Mouse (Mus musculus) kidney, embryonic 15.5 days (tissue): ENCODE measurements around the gene Cdca7l. TPM values are rescaled to one million over a fixed set of nuclear protein-coding genes. Genes with fewer than 3 reads are reported as not detected.
A peak's percentile ranks its signal among the peaks of the same experiment; 100 is the strongest.

Source experiments
- ATAC-seq: fragments of 200-750 bp; cut with Nextera tagmentation; replicated peaks from 2 replicates; pipeline ENCODE4 v1.8.0; 2017; ENCODE audit warnings: moderate TSS enrichment; ENCODE audit not compliant: low FRiP score
- H3K27ac ChIP-seq: fragments of 300-500 bp; sonication (generic); 2 replicates; pipeline ENCODE4 v1.5.1; 2015; ENCODE audit warnings: mild to moderate bottlenecking, inconsistent platforms
- H3K27me3 ChIP-seq: fragments of 300-500 bp; sonication (generic); 2 replicates; pipeline ENCODE4 v1.6.1; 2015; ENCODE audit warnings: inconsistent platforms
- H3K36me3 ChIP-seq: fragments of 300-500 bp; sonication (generic); 2 replicates; pipeline ENCODE4 v1.6.1; 2015; ENCODE audit warnings: inconsistent platforms
- H3K4me1 ChIP-seq: fragments of 300-500 bp; sonication (generic); 2 replicates; pipeline ENCODE4 v1.6.1; 2015; ENCODE audit warnings: inconsistent platforms
- H3K4me2 ChIP-seq: fragments of 300-500 bp; sonication (generic); 2 replicates; pipeline ENCODE4 v1.6.1; 2015; ENCODE audit warnings: moderate library complexity, mild to moderate bottlenecking, inconsistent platforms
- H3K4me3 ChIP-seq: fragments of 300-500 bp; sonication (generic); replicated peaks from 2 replicates; pipeline ENCODE4 v1.5.1; 2015; ENCODE audit warnings: mild to moderate bottlenecking, inconsistent platforms
- H3K9ac ChIP-seq: fragments of 300-500 bp; sonication (generic); 2 replicates; pipeline ENCODE4 v1.6.1; 2015; ENCODE audit warnings: mild to moderate bottlenecking, inconsistent platforms
- H3K9me3 ChIP-seq: fragments of 300-500 bp; sonication (generic); replicated peaks from 2 replicates; pipeline ENCODE4 v1.6.1; 2016; ENCODE audit warnings: inconsistent platforms
- WGBS: fragments of 180-500 bp; shearing (Covaris S2); methylation state at CpG from one replicate; pipeline ENCODE4 v1.1.7; 2015; ENCODE audit warnings: mixed read lengths; 5-methylcytosine and 5-hydroxymethylcytosine counted together
- polyA plus RNA-seq: library from polyadenylated mRNA; unstranded; fragments of >200 nt; fragmentation: Nextera tagmentation; extraction: Ambion mirVana; gene quantifications from 2 replicates; pipeline ENCODE4 v1.2.1, GENCODE M21; 2015

The Cdca7l gene
- polyA plus RNA-seq, 1 experiment from 2014 or later: 56.0 TPM

GRCm38 (mm10) chr12:117820138-117820858 is 16.2 kb downstream of the Cdca7l start:
- WGBS: 52% methylated on average over 4 of the region's 4 CpGs
- ATAC-seq: peak; percentile 78; the same call in 1 of the 2 replicates

GRCm38 (mm10) chr12:117820859-117821221 is 16.8 kb downstream of the Cdca7l start:
- Histone ChIP-seq H3K4me1 (no peaks in the 10 kb centered on the region), H3K9me3 (no peaks in the 10 kb centered on the region), H3K9ac (no peak overlapping the region), H3K36me3 (no peaks in the 10 kb centered on the region), H3K27me3 (no peaks in the 10 kb centered on the region), H3K27ac (no peak overlapping the region), H3K4me2 (no peak overlapping the region), H3K4me3 (no peak overlapping the region)
- ATAC-seq: 0 out of 2 replicates have a peak, but pooled peaks have one; percentile 29

More at GRCm38 (mm10) chr12:117820138-117820858, 16.2 kb downstream of the Cdca7l start:
- Histone ChIP-seq H3K36me3 (no peaks in the 10 kb centered on the region), H3K27me3 (no peaks in the 10 kb centered on the region), H3K27ac (no peak overlapping the region), H3K4me3 (no peak overlapping the region), H3K4me2 (no peak overlapping the region), H3K4me1 (no peaks in the 10 kb centered on the region), H3K9ac (no peak overlapping the region), H3K9me3 (no peaks in the 10 kb centered on the region)

- 56% methylated on average over 1 of the region's 1 CpGs for WGBS
- ATAC-seq: no peak
Observed at GRCm38 (mm10) chr12:117821394-117821793, 17.3 kb downstream of the Cdca7l start.

GRCm38 (mm10) chr12:117828350-117828749 is 24.3 kb downstream of the Cdca7l start:
- Histone ChIP-seq H3K9ac (no peak overlapping the region), H3K4me3 (no peak overlapping the region), H3K36me3 (no peaks in the 10 kb centered on the region), H3K27me3 (no peaks in the 10 kb centered on the region), H3K4me2 (no peak overlapping the region), H3K9me3 (no peaks in the 10 kb centered on the region), H3K4me1 (no peaks in the 10 kb centered on the region), H3K27ac (no peak overlapping the region)
- no peak for ATAC-seq
- 55% methylated on average over 3 of the region's 3 CpGs for WGBS

More at GRCm38 (mm10) chr12:117821394-117821793, 17.3 kb downstream of the Cdca7l start:
- Histone ChIP-seq H3K4me2 (no peak overlapping the region), H3K4me1 (no peaks in the 10 kb centered on the region), H3K9ac (no peak overlapping the region), H3K27me3 (no peaks in the 10 kb centered on the region), H3K36me3 (no peaks in the 10 kb centered on the region), H3K4me3 (no peak overlapping the region), H3K27ac (no peak overlapping the region), H3K9me3 (no peaks in the 10 kb centered on the region)

- Histone ChIP-seq H3K27ac (no peak overlapping the region), H3K36me3 (no peaks in the 10 kb centered on the region), H3K4me2 (no peak overlapping the region), H3K27me3 (no peaks in the 10 kb centered on the region; the same call in 1 of the 2 replicates), H3K9me3 (no peaks in the 10 kb centered on the region), H3K4me1 (no peaks in the 10 kb centered on the region), H3K4me3 (no peak overlapping the region), H3K9ac (no peak overlapping the region)
- ATAC-seq: no peak
- 49% methylated on average over 8 of the region's 8 CpGs for WGBS
Observed at GRCm38 (mm10) chr12:117831351-117831961, 27.4 kb downstream of the Cdca7l start.

- H3K36me3 ChIP-seq: no peaks in the 10 kb centered on the region
- ATAC-seq: peak; percentile 57; the same call in 1 of the 2 replicates
Observed at GRCm38 (mm10) chr12:117832190-117832589, 28.1 kb downstream of the Cdca7l start.

GRCm38 (mm10) chr12:117834652-117835051 is 30.6 kb downstream of the Cdca7l start:
- ATAC-seq: no peak

More at GRCm38 (mm10) chr12:117832190-117832589, 28.1 kb downstream of the Cdca7l start:
- Histone ChIP-seq H3K9ac (no peak overlapping the region), H3K27me3 (no peaks in the 10 kb centered on the region; the same call in 1 of the 2 replicates), H3K9me3 (no peaks in the 10 kb centered on the region), H3K4me2 (no peak overlapping the region), H3K4me3 (no peak overlapping the region), H3K27ac (no peak overlapping the region), H3K4me1 (no peaks in the 10 kb centered on the region)
- WGBS: 25% methylated on average over 5 of the region's 5 CpGs

GRCm38 (mm10) chr12:117835371-117835770 is 31.3 kb downstream of the Cdca7l start:
- no peaks in the 10 kb centered on the region for H3K36me3 ChIP-seq
- H3K4me1 ChIP-seq: no peaks in the 10 kb centered on the region
- no peak overlapping the region for H3K27ac ChIP-seq
- no peaks in the 10 kb centered on the region; the same call in 1 of the 2 replicates for H3K27me3 ChIP-seq
- ATAC-seq: no peak
- no peak overlapping the region for H3K4me3 ChIP-seq
- no peak overlapping the region for H3K9ac ChIP-seq
- WGBS: 44% methylated on average over 10 of the region's 10 CpGs
- H3K9me3 ChIP-seq: no peaks in the 10 kb centered on the region
- H3K4me2 ChIP-seq: no peak overlapping the region

More at GRCm38 (mm10) chr12:117834652-117835051, 30.6 kb downstream of the Cdca7l start:
- no peaks in the 10 kb centered on the region; the same call in 1 of the 2 replicates for H3K27me3 ChIP-seq
- H3K9ac ChIP-seq: no peak overlapping the region
- no peaks in the 10 kb centered on the region for H3K4me1 ChIP-seq
- 74% methylated on average over 2 of the region's 2 CpGs for WGBS
- no peaks in the 10 kb centered on the region for H3K36me3 ChIP-seq
- no peak overlapping the region for H3K27ac ChIP-seq
- no peak overlapping the region for H3K4me3 ChIP-seq
- no peaks in the 10 kb centered on the region for H3K9me3 ChIP-seq
- H3K4me2 ChIP-seq: no peak overlapping the region

GRCm38 (mm10) chr12:117837376-117837775 is 33.3 kb downstream of the Cdca7l start:
- 84% methylated on average over 4 of the region's 4 CpGs for WGBS
- ATAC-seq: no peak
- H3K27ac ChIP-seq: no peak overlapping the region
- H3K4me2 ChIP-seq: no peak overlapping the region
- H3K4me3 ChIP-seq: no peak overlapping the region
- H3K4me1 ChIP-seq: no peaks in the 10 kb centered on the region
- no peaks in the 10 kb centered on the region; the same call in 1 of the 2 replicates for H3K27me3 ChIP-seq
- H3K9me3 ChIP-seq: no peaks in the 10 kb centered on the region
- H3K9ac ChIP-seq: no peak overlapping the region
- no peaks in the 10 kb centered on the region for H3K36me3 ChIP-seq

GRCm38 (mm10) chr12:117840705-117841104 is 36.6 kb downstream of the Cdca7l start:
- no peak for ATAC-seq
- 82% methylated on average over 1 of the region's 1 CpGs for WGBS
- Histone ChIP-seq H3K4me1 (peaks cover 13% of the 10 kb centered on the region), H3K9ac (no peak overlapping the region), H3K27me3 (no peaks in the 10 kb centered on the region; the same call in 1 of the 2 replicates), H3K36me3 (no peaks in the 10 kb centered on the region), H3K4me3 (no peak overlapping the region), H3K9me3 (no peaks in the 10 kb centered on the region), H3K4me2 (no peak overlapping the region), H3K27ac (no peak overlapping the region)

- Histone ChIP-seq H3K36me3 (no peaks in the 10 kb centered on the region), H3K4me3 (no peak overlapping the region), H3K27me3 (no peaks in the 10 kb centered on the region), H3K9ac (no peak overlapping the region), H3K27ac (no peak overlapping the region), H3K4me1 (peaks cover 16% of the 10 kb centered on the region), H3K9me3 (no peaks in the 10 kb centered on the region), H3K4me2 (no peak overlapping the region)
- ATAC-seq: no peak
- WGBS: 86% methylated on average over 1 of the region's 1 CpGs
Observed at GRCm38 (mm10) chr12:117842676-117843075, 38.6 kb downstream of the Cdca7l start.

- Histone ChIP-seq H3K27me3 (no peaks in the 10 kb centered on the region), H3K27ac (peak overlapping the region; percentile 90), H3K4me1 (peaks cover 16% of the 10 kb centered on the region), H3K36me3 (no peaks in the 10 kb centered on the region), H3K9me3 (no peaks in the 10 kb centered on the region), H3K9ac (peak overlapping the region; percentile 85), H3K4me2 (peak overlapping the region; percentile 92), H3K4me3 (peak overlapping the region; percentile 87)
- under 1% methylated on average over 74 of the region's 75 CpGs for WGBS
- peak; percentile 96 for ATAC-seq
Observed at GRCm38 (mm10) chr12:117843302-117844074, 39.4 kb downstream of the Cdca7l start.
